Mouse (Mus musculus) frontal cortex, postnatal 10 days (tissue): ENCODE results near the gene Emb.
"Not testable (repeated sequence)": the region's sequence is repeated elsewhere in the genome, so short reads cannot be mapped to it uniquely, and the experiment has no call there.

Experiments
- DNase-seq, 2 experiments: peaks; one replicate each; pipeline ENCODE4 v3.0.0; 2022; ENCODE audit warnings: low spot score in 2 of 2, mixed read lengths in 1 of 2

Gene Emb

DNA sequence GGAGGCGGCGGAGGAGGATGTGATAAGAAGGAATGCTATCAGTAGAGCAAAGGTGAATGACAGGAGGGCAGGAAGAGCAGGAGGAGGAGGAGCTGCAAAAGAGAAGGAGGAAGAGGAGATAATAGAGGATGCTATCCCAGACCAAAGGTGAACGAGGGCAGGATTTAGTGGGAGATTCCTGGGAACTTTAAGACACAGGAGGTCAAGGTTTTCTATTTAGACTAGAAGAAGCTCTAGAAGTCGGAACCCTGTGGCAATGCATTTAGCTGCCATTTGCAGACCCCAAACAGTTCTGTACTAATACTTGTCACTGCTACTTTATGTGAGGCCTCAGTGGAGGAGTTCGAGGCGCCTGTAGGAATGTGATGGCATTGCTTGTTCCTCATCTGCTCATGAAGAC lies at the start of gene Emb:
Emb (plus strand) TSS at position 301 of the 400 bp plus-strand sequence.
- DNase-seq, result no peak

DNA sequence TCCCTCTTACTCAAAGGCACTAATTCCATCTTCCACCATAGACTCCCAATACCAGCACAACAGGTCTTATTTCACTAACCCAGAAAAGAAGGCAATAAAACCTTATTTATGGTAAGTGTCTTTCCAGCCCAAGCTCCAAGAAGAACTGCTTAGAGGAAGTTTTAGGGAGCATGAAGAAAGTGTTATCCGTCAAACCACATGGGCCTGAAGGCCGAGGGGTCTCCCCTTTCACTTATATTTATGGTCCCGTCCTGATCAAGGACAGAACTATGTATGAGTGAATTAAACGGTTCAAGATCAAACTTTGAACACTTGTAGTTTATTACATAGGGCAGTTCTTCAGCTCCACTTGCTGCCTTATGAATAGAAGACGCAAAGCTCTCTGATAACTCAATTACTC lies 44.4 kb upstream of the Emb start:
- DNase-seq, result no peak

- no peak for DNase-seq
Observed at GRCm38 (mm10) chr13:117165071-117165470, 43.3 kb upstream of the Emb start.

- not testable (repeated sequence) for DNase-seq
Observed at GRCm38 (mm10) chr13:117180912-117181311, 27.4 kb upstream of the Emb start.

GRCm38 (mm10) chr13:117183288-117183687 lies 25.0 kb upstream of the Emb start:
- DNase-seq, result no peak

GRCm38 (mm10) chr13:117185329-117185728 lies 23.0 kb upstream of the Emb start:
- no peak for DNase-seq

GRCm38 (mm10) chr13:117192161-117192560 lies 16.2 kb upstream of the Emb start:
- DNase-seq, result no peak

DNA sequence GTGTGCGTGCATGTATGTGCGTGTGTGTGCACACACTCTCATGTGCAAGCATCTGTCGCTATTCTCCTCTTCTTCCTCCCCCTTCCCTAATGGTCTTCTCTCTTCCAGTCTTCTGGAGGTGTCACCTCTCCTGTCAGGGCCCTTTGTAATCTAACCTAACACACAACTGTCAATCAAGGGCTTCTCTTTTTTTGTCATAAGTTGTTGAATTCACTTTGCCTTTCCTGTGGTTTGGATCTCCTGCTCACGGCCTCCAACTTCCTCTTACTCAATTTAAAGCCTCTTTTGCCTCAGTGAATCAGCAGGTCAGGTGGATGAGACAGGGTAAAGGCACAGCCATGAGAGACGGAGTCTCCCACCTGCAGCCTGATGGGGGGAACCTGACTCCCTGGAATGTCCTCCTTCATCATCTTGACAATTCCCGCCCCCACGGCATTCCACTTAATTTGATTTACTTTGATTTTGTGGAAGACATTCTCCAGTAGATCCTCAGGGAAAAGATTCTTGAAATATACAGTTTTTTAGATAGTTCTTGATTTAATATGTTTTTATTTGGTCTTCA lies 14.8 kb upstream of the Emb start:
- DNase-seq, result no peak

DNA sequence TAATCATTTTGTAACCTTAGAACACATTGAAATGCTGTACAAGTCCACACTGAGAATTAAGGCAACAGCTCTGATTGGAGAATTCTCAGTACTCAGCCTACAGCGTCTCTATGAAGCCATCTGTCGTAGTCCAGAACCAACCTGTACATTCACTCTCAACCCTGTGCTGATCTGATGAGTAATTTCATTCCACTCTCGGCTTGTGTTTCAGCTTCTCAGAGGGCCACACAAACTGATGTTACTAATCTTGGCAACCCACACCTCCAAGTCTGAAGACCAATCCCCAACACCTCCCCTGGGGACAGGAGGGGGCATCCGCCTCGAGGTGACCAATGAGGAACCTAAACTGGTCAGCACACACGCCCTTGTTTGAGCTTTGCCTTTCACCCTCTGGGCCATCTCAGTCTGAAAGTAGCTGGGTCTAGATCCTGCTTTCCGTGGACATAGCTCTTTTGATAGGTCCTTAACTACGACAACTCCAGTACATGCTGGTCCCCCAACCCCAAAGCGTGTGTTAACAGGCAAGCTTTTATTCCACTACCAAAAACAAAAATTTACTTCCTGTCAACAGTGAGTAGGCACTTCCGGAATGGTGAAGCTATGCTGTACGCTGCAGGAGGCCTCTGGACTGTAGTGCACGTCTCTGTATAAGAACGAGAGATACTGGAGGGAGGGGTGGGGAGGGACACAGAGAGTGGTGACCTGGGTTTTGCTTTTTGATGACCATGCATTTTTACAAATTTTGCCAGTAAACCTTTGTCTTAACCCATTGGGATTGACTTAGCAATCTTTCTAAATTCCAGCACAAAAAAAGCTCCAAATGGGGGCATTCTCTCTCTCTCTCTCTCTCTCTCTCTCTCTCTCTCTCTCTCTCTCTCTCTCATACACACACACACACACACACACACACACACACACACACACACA lies 12.5 kb upstream of the Emb start:
- DNase-seq, result no peak

DNA sequence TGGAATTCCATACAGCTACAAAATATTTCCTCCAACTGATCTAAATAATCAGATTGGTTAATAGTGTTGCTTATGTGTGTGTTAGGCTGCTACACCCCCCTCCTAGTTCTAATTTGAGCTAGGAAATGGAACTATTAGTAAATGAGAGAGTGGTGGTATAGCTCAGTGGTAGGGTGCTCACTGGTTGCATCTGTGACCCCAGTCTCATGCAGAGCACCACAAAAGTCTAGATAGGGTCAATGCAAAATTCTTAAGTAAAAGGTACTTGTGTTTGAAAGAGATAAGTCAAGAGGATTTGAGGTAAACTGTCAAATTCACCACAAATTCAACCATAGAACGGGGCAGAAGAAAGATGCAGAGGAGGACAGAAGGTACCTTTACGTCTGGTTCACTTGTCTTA lies 10.7 kb upstream of the Emb start:
- no peak for DNase-seq

GRCm38 (mm10) chr13:117198402-117199083 lies 9.8 kb upstream of the Emb start:
- peak; percentile 41 to 64 for DNase-seq

- DNase-seq, result no peak
Observed at GRCm38 (mm10) chr13:117202755-117203471, 5.4 kb upstream of the Emb start.

DNA sequence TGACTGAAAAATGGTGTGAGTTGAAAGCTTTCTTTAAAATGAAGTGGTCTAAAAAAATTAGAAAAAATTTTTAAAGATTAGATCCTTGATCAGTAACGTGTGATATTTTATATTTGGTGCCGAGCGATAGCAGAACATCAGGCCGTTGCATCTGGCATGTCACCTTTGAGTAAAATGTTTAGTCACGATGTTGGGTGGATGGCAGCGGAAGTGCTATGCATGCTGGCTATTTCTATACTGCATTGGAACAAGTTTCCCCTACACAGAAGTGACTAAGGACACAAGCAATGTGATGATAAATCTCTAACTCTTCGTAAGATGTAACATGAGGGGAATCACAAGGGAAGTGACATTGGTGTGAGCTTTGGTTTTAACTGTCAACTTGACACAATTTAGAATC lies 3.7 kb upstream of the Emb start:
- no peak for DNase-seq

- DNase-seq, result no peak
Observed at GRCm38 (mm10) chr13:117206066-117206465, 2.3 kb upstream of the Emb start.

GRCm38 (mm10) chr13:117211386-117211875 lies 3.1 kb downstream of the Emb start:
- DNase-seq, result no peak

- no peak for DNase-seq
Observed at GRCm38 (mm10) chr13:117215481-117215880, 7.1 kb downstream of the Emb start.

GRCm38 (mm10) chr13:117216126-117216525 lies 7.8 kb downstream of the Emb start:
- no peak for DNase-seq

- DNase-seq, result no peak
Observed at GRCm38 (mm10) chr13:117216752-117217363, 8.5 kb downstream of the Emb start.

GRCm38 (mm10) chr13:117217621-117218020 lies 9.3 kb downstream of the Emb start:
- DNase-seq, result no peak

GRCm38 (mm10) chr13:117218092-117218491 lies 9.8 kb downstream of the Emb start:
- DNase-seq, result no peak

DNA sequence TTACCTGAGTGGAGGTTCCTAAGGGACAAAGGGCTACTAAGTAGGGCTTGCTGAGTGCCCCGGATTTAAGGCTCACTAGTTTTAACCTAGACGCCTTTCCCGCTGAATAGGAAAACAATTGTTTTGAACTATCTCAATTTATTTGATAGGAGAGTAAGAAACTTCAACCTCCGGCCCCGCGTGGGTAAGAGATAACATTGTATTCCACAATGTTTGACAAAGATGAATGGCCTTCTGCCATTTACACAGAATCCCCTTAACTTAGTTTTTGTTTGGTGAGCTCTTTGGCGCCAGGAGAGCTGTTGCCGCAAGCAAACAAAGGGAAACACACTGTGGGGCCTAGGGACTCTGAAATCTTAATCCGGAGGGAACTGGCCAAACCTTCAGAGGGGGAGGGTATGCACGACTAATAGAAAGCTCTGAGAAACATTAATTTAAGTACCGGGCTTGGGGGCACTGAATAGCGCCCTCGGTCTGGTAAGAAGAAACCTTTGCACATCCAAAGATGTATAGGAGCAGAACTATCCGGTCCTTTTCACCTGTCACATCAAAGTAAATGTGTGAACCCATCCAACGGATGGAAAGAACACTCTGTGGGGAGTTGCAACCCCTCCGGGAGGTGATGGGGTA lies 11.7 kb downstream of the Emb start:
- DNase-seq, result no peak
